Mouse (Mus musculus): ENCODE results near the gene Mfsd4b1.

The Mfsd4b1 gene

GRCm38 (mm10) chr10:40024554-40025428, at the start of gene Mfsd4b1:
Gene Mfsd4b1, minus strand, starts transcription at chr10:40025268.
- DNase-seq (ENCODE audit: low spot score in 2 of 2): peak; percentile 84 to 85

DNA sequence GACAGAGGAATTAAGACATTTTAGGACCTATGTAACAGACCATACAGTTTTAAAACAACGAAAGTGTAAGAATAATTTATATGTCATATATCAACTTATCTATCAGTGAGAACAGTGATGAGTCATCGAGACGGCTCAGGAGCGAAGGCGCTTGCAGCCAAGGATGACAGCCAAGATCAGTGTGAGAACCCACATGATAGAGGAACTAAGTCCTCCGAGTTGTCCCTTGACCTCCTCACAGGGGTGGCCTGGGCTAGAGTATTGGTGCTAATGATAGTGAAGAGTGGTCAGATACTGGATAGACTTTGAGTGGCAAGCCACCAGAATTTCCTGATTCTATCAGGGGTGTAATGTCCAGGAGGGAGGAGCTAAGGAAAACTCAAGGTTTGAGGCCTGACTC, 48.5 kb upstream of the Mfsd4b1 start:
- DNase-seq (ENCODE audit: low spot score in 2 of 2): no peak

GRCm38 (mm10) chr10:40070684-40071083, 45.6 kb upstream of the Mfsd4b1 start:
- no peak for DNase-seq (ENCODE audit: low spot score in 2 of 2)

DNA sequence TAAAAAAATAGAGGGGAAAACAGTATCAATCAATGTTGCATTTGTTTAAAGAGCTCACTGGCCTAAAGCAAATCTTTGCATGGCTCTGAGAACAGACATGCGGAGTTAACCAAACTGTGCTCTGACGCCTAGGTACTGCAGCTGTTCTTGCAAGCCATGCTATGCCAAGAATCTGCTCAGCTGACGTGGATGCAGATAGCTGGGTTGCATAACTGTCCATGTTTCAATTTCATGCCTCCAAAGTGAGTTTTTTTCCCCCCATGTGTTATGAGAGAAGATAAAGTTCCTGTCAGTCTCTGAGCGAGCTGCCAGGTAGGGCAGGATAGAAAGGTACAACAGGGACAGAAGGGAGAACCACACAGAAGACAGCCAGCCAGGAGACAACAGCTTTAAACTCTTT, 44.2 kb upstream of the Mfsd4b1 start:
- no peak for DNase-seq (ENCODE audit: low spot score in 2 of 2)

- no peak for DNase-seq (ENCODE audit: low spot score in 2 of 2)
Measured at GRCm38 (mm10) chr10:40068595-40068994, 43.5 kb upstream of the Mfsd4b1 start.

DNA sequence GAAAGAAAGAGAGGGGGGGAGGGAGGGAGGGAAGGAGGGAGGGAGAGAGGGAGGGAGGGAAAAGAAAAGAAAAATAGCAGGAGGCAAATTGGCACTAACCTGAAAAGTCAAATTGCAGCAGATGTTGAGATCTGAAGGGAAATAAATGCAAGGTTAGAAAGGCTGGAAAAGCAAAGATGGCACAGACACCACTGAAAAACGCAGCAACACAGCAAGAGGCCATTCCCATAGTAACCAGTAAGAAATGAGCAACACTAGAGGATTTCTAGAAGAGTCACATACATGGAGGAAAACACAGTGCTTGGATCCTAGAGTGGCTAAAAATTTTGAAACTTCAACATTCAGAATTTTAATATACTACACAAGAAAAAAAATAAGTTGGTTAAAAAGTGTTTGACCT, 42.5 kb upstream of the Mfsd4b1 start:
- DNase-seq (ENCODE audit: low spot score in 2 of 2): no peak

- no peak for DNase-seq (ENCODE audit: low spot score in 2 of 2)
Measured at GRCm38 (mm10) chr10:40067071-40067470, 42.0 kb upstream of the Mfsd4b1 start.

- no peak for DNase-seq (ENCODE audit: low spot score in 2 of 2)
Measured at GRCm38 (mm10) chr10:40065357-40065756, 40.3 kb upstream of the Mfsd4b1 start.

GRCm38 (mm10) chr10:40063291-40063890, 38.3 kb upstream of the Mfsd4b1 start:
- DNase-seq (ENCODE audit: low spot score in 2 of 2): no peak

DNA sequence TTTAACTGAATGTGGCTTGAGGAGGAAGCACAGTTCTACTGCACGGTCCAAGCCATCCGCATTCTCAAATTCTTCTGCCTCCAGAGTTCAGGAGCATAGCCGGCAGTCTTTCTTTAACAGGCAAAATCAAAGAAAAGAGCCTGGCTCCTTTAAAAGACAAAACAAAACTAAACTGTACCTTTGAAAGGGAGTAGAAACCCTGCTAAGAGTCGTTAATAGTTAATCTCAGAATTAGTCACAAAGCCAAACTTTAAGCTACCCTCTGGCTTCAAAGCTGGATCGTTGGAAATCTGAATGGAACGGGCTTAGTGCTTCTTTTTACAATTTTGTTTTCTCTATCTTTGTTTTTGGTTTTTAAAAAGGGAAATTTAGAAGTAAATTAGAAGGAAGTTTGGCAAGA, 37.7 kb upstream of the Mfsd4b1 start:
- DNase-seq (ENCODE audit: low spot score in 2 of 2): no peak

DNA sequence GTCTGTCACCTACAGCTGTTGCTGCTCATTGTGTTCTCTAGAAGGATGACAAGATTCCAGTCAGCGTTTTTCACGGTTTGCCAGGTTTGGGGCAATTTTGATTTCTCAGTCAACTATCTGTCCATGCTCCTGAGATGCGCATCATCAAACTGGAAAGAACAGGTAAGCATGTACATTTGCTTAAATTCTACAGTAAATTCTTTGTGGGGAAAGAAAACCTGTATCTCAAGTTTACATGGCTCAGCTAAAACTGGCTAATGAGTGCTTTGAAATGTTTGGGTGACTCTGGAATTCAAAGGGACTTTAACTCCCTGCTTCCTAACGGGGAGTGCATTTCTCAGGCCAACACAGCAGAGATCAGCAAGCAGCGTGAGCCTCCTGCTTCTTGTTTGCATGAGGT, 36.9 kb upstream of the Mfsd4b1 start:
- DNase-seq (ENCODE audit: low spot score in 2 of 2): no peak

DNA sequence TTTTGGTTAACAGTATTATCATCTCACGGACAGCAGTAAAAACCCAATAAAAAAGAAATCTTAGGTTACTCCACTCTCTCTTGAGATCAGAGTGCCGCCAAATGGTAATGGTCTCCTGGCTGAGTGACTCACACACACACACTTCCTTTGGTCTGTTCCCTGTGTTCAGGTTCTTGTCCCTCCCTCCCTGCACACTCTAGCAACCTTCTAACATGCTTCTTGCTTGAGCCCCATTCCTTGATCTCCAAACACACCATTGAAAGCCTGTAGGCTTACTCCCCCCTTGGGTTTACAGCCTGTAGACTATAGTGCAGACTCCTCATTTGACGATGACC, 33.7 kb upstream of the Mfsd4b1 start:
- DNase-seq (ENCODE audit: low spot score in 2 of 2): no peak

- DNase-seq (ENCODE audit: low spot score in 2 of 2): no peak
Measured at GRCm38 (mm10) chr10:40058062-40058785, 33.2 kb upstream of the Mfsd4b1 start.

DNA sequence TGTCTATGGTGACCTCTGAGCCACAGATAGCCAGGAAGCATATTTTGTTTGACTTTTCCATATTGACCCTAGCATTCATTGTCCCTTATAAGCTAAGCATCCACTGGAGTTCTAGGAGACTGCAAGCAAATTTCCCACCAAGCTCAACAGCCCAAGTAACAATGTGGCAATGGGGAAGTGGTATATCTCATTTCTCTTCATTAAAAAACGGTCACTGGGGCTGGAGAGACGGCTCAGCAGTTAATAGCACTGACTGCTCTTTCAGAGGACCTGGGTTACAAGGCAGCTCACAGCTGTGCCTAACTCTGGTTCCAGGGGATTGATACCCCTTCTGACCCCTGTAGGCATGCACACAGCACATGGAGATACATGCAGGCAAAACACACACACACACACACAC, 32.5 kb upstream of the Mfsd4b1 start:
- DNase-seq (ENCODE audit: low spot score in 2 of 2): no peak

GRCm38 (mm10) chr10:40054455-40054854, 29.4 kb upstream of the Mfsd4b1 start:
- DNase-seq (ENCODE audit: low spot score in 2 of 2): no peak

GRCm38 (mm10) chr10:40053896-40054295, 28.8 kb upstream of the Mfsd4b1 start:
- no peak for DNase-seq (ENCODE audit: low spot score in 2 of 2)

GRCm38 (mm10) chr10:40053257-40053895, 28.3 kb upstream of the Mfsd4b1 start:
- DNase-seq (ENCODE audit: low spot score in 2 of 2): no peak

DNA sequence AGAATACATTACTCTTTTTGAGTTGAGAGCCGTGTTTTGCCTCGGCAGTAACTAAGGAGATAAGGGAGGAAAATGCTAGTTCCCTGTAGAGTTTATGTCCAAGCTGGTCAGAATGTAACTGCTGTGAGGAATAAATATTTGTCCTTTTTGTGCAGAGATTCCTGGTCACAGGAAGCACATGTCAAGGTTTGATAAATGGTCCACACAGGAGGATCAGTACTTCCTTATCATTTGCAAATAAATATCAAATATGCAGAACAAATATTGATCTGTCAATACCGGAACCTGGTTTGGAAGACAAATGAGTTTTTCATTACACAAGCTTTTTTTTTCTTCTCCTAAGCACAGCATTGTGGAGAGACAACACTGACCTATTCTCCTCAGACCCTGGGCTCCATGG, 26.9 kb upstream of the Mfsd4b1 start:
- DNase-seq (ENCODE audit: low spot score in 2 of 2): no peak

GRCm38 (mm10) chr10:40050763-40051162, 25.7 kb upstream of the Mfsd4b1 start:
- no peak for DNase-seq (ENCODE audit: low spot score in 2 of 2)

DNA sequence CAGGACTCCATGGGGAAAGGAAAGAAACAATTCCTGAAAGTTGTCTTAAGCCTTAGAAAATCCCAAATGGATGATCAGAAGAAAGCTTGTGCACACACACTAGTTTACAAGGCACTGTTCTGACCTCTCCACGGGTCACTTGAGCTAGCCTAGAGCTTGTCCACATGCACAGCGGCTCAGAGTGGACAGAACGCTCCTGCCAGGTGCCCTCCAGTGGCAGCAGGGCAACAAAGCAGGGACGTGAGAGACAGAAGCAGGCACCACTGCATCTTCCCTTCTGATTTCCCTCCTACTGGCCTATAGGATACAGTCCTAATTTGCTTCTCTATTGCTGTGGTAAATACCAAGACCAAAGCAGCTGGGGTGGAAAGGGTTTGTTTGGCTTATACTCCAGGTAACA, 16.3 kb upstream of the Mfsd4b1 start:
- no peak for DNase-seq (ENCODE audit: low spot score in 2 of 2)

DNA sequence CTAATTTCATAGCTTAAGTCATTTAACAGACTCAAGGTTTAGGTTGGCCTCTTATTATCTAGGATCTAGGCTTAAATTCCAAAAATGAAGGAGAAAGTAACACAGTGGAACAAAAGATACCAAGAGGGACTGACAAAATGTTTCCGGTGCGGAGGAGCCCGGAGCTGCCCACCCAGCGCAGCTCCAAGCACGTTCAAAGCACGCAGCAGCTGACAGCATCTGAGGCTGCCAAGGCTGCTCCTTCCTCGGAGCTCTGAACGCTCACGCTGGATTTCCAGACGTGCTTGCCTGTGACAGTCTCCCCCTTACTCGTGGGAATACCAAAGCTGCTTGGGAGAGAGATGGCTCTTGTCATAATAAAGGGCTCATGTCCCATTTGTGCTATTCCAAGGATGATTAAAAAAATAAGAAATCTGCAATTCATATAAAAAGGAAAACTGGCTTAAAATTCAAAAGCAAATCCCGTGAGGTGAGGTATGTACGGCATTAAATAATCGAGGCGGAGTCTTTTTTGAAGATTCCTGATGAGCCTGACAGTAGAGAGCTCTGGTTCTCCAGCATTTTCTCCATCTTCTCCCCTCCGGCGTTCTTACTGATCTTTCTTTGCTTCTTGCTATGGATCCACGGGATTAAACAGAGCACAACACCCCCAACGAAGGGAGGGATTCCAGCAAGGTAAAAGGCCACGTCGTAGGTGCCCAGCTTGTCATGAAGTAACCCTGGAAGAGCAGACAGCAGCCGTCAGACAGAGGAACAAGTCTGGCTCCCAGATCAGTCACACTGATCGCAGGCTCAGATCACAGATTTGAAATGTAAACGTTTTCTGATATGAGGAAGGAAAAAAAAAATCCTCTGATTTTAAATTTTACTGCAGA, 11.9 kb upstream of the Mfsd4b1 start:
- DNase-seq (ENCODE audit: low spot score in 2 of 2): peak; percentile 32 to 54
